ENCODE assay signal across 8 mouse cellular contexts in the genomic region with DNA sequence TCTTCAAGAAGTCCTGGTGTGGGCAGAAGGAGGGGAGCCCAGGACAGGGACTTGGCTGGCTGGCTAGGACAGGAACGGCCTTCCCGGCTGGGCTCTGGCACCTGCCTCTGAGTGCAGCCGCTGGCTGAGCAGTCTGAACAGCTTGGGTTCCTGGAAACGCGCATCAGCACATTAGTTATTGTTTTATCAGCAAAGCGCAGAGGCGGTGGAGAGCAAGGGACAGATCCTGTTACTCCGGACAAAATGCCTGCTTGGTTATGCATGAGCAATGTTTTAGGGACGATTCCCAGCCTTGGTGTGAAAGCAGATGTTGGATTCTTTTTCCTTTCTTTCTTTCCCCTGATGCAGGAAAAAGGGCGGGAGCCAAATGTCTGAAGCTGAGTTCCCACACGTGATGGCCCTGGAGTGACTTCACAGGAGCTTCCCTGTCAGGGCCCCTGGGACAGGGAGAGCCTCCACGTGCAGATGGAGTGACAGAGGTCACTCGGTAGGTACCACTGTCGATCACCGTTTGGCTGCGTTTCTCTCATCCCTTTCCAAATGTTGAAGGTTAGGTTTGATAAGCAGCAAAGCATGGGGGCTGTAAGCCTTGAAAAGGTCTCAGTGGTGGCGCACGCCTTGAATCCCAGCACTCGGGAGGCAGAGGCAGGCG.
DNase-seq lines count a peak whose midpoint lies in the region; ATAC-seq and TF ChIP-seq lines count a peak whose summit lies in the region.
"Had no signal": no experiment of that assay in that cellular context is flagged by ENCODE, and none has a peak within 500 bp of the region (broad histone marks: within the 10 kb centered on the region; RNA-seq: fewer than 3 reads in every experiment).

No protein-coding gene starts in this region.

- no peak for TF ChIP-seq CTCF in lung, adult 2 months (IDR thresholded peaks at IDR 0.05; ENCODE audit: insufficient read depth, low read length)

- H3K9ac ChIP-seq in kidney, embryonic 16.5 days (replicated peaks; ENCODE audit: low read length), result no peak overlapping the region
- H3K9ac ChIP-seq: embryonic facial prominence, embryonic 13.5 days had no signal

- no peak overlapping the region for H3K27ac ChIP-seq in kidney, embryonic 16.5 days (ENCODE audit: low read length)
- H3K27ac ChIP-seq: embryonic facial prominence, embryonic 13.5 days had no signal

- no peaks in the 10 kb centered on the region for H3K9me3 ChIP-seq in kidney, embryonic 16.5 days (ENCODE audit: low read length)
- H3K9me3 ChIP-seq: embryonic facial prominence, embryonic 13.5 days had no signal

- H3K36me3 ChIP-seq in kidney, embryonic 16.5 days (ENCODE audit: insufficient read depth, low read length), result no peaks in the 10 kb centered on the region
- H3K36me3 ChIP-seq: embryonic facial prominence, embryonic 13.5 days had no signal

- no peaks in the 10 kb centered on the region for H3K4me1 ChIP-seq in lung, adult 2 months (ENCODE audit: control insufficient read depth, insufficient read depth, low read length)
- no peaks in the 10 kb centered on the region for H3K4me1 ChIP-seq in kidney, embryonic 16.5 days (ENCODE audit: insufficient read depth, low read length)
- H3K4me1 ChIP-seq: embryonic facial prominence, embryonic 13.5 days had no signal

- TF ChIP-seq POLR2A in lung, adult 2 months (IDR thresholded peaks at IDR 0.05; ENCODE audit: borderline replicate concordance, extremely low read depth, low read depth, low read length), result no peak

- H3K4me2 ChIP-seq in kidney, embryonic 16.5 days (replicated peaks; ENCODE audit: low read depth, low read length), result no peak overlapping the region
- H3K4me2 ChIP-seq: embryonic facial prominence, embryonic 13.5 days had no signal

- peak; percentile 27 to 39 for DNase-seq in lung, adult 18-20 months
- no peak for DNase-seq in lung, adult 2 months
- peak; percentile 79 for DNase-seq in heart, adult 9 months (ENCODE audit: low spot score in 2 of 2)
- DNase-seq in testis, postnatal 14 days (ENCODE audit: low spot score), result peak; percentile 54
- DNase-seq in frontal cortex, postnatal 14 days (ENCODE audit: low spot score in 2 of 2), result no peak
- DNase-seq in thymus, postnatal 25 days, result no peak

- no peaks in the 10 kb centered on the region for H3K27me3 ChIP-seq in kidney, embryonic 16.5 days (ENCODE audit: insufficient read depth, low read length)
- H3K27me3 ChIP-seq: embryonic facial prominence, embryonic 13.5 days had no signal

- WGBS in lung, adult 2 months, result 61% methylated on average over 20 of the region's 20 CpGs
- 52% methylated on average over 20 of the region's 20 CpGs for WGBS in kidney, embryonic 16.5 days

- ATAC-seq in kidney, embryonic 16.5 days (ENCODE audit: low FRiP score, low TSS enrichment), result peak; percentile 77

- H3K4me3 ChIP-seq in lung, adult 2 months (replicated peaks; ENCODE audit: extremely low read depth, low read depth, low read length), result no peak overlapping the region
- no peak overlapping the region for H3K4me3 ChIP-seq in kidney, embryonic 16.5 days (ENCODE audit: low read length)
- H3K4me3 ChIP-seq: embryonic facial prominence, embryonic 13.5 days had no signal

Comparison
In these comparisons a context has a peak if more than half of its experiments do, and no peak if none do; other contexts are left out.
1. DNase-seq: peak in lung, adult 18-20 months (2 of 2), heart, adult 9 months (2 of 2) and testis, postnatal 14 days (single experiment); none in lung, adult 2 months (single experiment), frontal cortex, postnatal 14 days (0 of 2) and thymus, postnatal 25 days (single experiment).